Mouse (Mus musculus) heart, postnatal 0 days (tissue): Measurements from ENCODE around the gene Npepps. TPM values are rescaled to one million over a fixed set of nuclear protein-coding genes. Genes with fewer than 3 reads are reported as not detected.
A peak's percentile ranks its signal among the peaks of the same experiment; 100 is the strongest.

Experiments
- ATAC-seq: fragments of 200-750 bp; cut with Nextera tagmentation; 2 replicates; pipeline ENCODE4 v1.8.0; 2017; ENCODE audit warnings: low read depth, moderate number of reproducible peaks, moderate library complexity; ENCODE audit not compliant: insufficient read depth
- DNase-seq: peaks from one replicate; pipeline ENCODE4 v3.0.0-alpha.2; 2016; ENCODE audit warnings: low spot score
- H3K27ac ChIP-seq: fragments of 300-500 bp; sonication (generic); 2 replicates; pipeline ENCODE4 v1.5.1; 2014; ENCODE audit warnings: low read depth, mild to moderate bottlenecking
- H3K27me3 ChIP-seq: fragments of 300-500 bp; sonication (generic); 2 replicates; pipeline ENCODE4 v1.6.1; 2014; ENCODE audit warnings: low read length, mixed read lengths; ENCODE audit not compliant: control insufficient read depth, insufficient read depth
- H3K36me3 ChIP-seq: fragments of 300-500 bp; sonication (generic); replicated peaks from 2 replicates; pipeline ENCODE4 v1.6.1; 2014; ENCODE audit warnings: low read length, mixed read lengths; ENCODE audit not compliant: control insufficient read depth, insufficient read depth
- H3K4me1 ChIP-seq: fragments of 300-500 bp; sonication (generic); 2 replicates; pipeline ENCODE4 v1.6.1; 2014; ENCODE audit warnings: antibody characterized with exemption; ENCODE audit not compliant: control insufficient read depth, insufficient read depth
- H3K4me2 ChIP-seq: fragments of 300-500 bp; sonication (generic); 2 replicates; pipeline ENCODE4 v1.6.1; 2014; ENCODE audit warnings: low read depth, mild to moderate bottlenecking, low read length, moderate library complexity
- H3K4me3 ChIP-seq: fragments of 300-500 bp; sonication (generic); 2 replicates; pipeline ENCODE4 v1.5.1; 2014; ENCODE audit warnings: low read depth, low read length
- H3K9ac ChIP-seq: fragments of 300-500 bp; sonication (generic); replicated peaks from 2 replicates; pipeline ENCODE4 v1.6.1; 2014; ENCODE audit warnings: low read depth, low read length, mixed read lengths
- H3K9me3 ChIP-seq: fragments of 300-500 bp; sonication (generic); replicated peaks from 2 replicates; pipeline ENCODE4 v1.6.1; 2016; ENCODE audit warnings: low read length; ENCODE audit not compliant: control insufficient read depth
- CTCF ChIP-seq: IDR thresholded peaks from 2 replicates; pipeline ENCODE4 v1.5.1; 2016; ENCODE audit warnings: antibody characterized with exemption, control low read depth, low read depth
- EP300 ChIP-seq: IDR thresholded peaks from 2 replicates; pipeline ENCODE4 v1.6.1; 2016; ENCODE audit warnings: antibody characterized with exemption, low read depth
- WGBS: fragments of 180-500 bp; shearing (Covaris S2); extraction: QIAGEN DNeasy Blood & Tissue Kit; methylation state at CpG from one replicate; pipeline ENCODE4 v1.1.7; 2014; 5-methylcytosine and 5-hydroxymethylcytosine counted together
- polyA plus RNA-seq: library from polyadenylated mRNA; unstranded; fragments of >200 nt; fragmentation: Nextera tagmentation; extraction: Ambion mirVana; gene quantifications from 2 replicates; pipeline ENCODE4 v1.2.1, GENCODE M21; 2015
- total RNA-seq: library from RNA; depleted of rRNA; stranded (reverse); fragments of >200 nt; gene quantifications from 2 replicates; pipeline ENCODE4 v1.2.3, GENCODE M21; 2014; ENCODE audit warnings: low replicate concordance

Gene Npepps
- total and polyA plus RNA-seq, 2 experiments from 2014 or later: 45.8 to 54.8 TPM

DNA sequence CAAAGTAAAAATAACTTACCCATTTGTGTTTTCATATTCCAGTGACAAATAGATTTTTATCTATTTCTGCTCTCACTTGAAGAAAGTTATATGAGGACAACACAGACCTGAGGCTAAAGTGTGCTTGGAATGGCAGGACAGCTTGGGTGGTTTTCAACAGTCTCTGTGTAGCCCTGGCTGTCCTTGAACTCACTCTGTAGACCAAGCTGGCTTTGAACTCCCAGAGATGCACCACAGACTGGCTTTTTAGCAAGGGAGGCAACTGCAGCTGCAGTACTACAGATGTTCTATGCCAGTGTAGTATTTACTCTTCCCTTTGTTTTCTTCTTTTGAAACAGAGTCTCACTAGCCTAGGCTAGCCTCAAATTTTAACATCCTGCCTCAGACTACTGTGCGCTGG is 54.3 kb downstream of the Npepps start:
- Histone ChIP-seq H3K9me3 (no peaks in the 10 kb centered on the region), H3K27ac (no peak overlapping the region), H3K4me1 (no peaks in the 10 kb centered on the region), H3K36me3 (peaks cover 86% of the 10 kb centered on the region), H3K4me3 (no peak overlapping the region), H3K9ac (no peak overlapping the region), H3K4me2 (no peak overlapping the region), H3K27me3 (no peaks in the 10 kb centered on the region)
- no peak for TF ChIP-seq EP300
- no peak for TF ChIP-seq CTCF
- WGBS: 100% methylated on average over 1 of the region's 1 CpGs
- DNase-seq (no peak), ATAC-seq (no peak)

GRCm38 (mm10) chr11:97223485-97223884 is 57.0 kb downstream of the Npepps start:
- H3K9ac ChIP-seq: no peak overlapping the region
- DNase-seq: no peak
- no peaks in the 10 kb centered on the region; the same call in 1 of the 2 replicates for H3K4me1 ChIP-seq
- 65% methylated on average over 3 of the region's 3 CpGs for WGBS
- no peak overlapping the region for H3K4me2 ChIP-seq
- peaks cover 86% of the 10 kb centered on the region for H3K36me3 ChIP-seq
- ATAC-seq: no peak
- TF ChIP-seq CTCF (no peak), EP300 (no peak)
- H3K9me3 ChIP-seq: no peaks in the 10 kb centered on the region
- H3K27me3 ChIP-seq: no peaks in the 10 kb centered on the region
- H3K4me3 ChIP-seq: no peak overlapping the region
- no peak overlapping the region for H3K27ac ChIP-seq

DNA sequence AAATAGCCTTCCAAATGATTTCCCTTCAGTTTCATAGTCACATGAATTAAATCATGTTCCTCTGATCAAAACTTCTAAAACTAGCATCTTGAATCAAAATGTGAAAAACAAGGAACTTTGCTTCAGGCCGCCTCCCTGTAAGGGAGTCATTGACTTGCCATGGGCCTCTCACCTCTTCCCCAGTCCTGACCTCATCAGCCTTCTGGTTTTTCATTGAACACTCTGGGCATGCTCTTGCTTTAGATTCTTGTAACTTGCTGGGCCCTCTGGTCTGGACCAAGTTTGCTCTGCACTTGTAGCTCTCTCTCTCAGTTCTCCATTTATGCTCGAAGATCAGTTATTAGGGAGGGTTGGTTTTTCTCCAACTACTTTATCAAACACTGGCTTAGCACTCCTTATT is 58.8 kb downstream of the Npepps start:
- WGBS: 97% methylated on average over 2 of the region's 2 CpGs
- ATAC-seq (no peak), DNase-seq (no peak)
- Histone ChIP-seq H3K4me1 (no peaks in the 10 kb centered on the region; the same call in 1 of the 2 replicates), H3K36me3 (peaks cover 86% of the 10 kb centered on the region), H3K9me3 (no peaks in the 10 kb centered on the region), H3K4me3 (no peak overlapping the region), H3K9ac (no peak overlapping the region), H3K4me2 (no peak overlapping the region), H3K27me3 (no peaks in the 10 kb centered on the region), H3K27ac (no peak overlapping the region)
- TF ChIP-seq CTCF: no peak
- no peak for TF ChIP-seq EP300

GRCm38 (mm10) chr11:97220211-97220610 is 60.2 kb downstream of the Npepps start:
- H3K9me3 ChIP-seq: no peaks in the 10 kb centered on the region
- no peak overlapping the region for H3K4me2 ChIP-seq
- no peak overlapping the region for H3K4me3 ChIP-seq
- H3K27me3 ChIP-seq: no peaks in the 10 kb centered on the region
- TF ChIP-seq CTCF: no peak
- TF ChIP-seq EP300: no peak
- ATAC-seq (no peak), DNase-seq (no peak)
- peak overlapping the region; percentile 25; the same call in 1 of the 2 replicates for H3K27ac ChIP-seq
- 58% methylated on average over 3 of the region's 3 CpGs for WGBS
- H3K4me1 ChIP-seq: no peaks in the 10 kb centered on the region; the same call in 1 of the 2 replicates
- H3K36me3 ChIP-seq: peaks cover 88% of the 10 kb centered on the region
- H3K9ac ChIP-seq: no peak overlapping the region

GRCm38 (mm10) chr11:97214411-97214810 is 66.0 kb downstream of the Npepps start:
- no peak overlapping the region for H3K27ac ChIP-seq
- 91% methylated on average over 5 of the region's 5 CpGs for WGBS
- no peak for ATAC-seq
- TF ChIP-seq EP300 (no peak), CTCF (no peak)
- H3K36me3 ChIP-seq: peaks cover 95% of the 10 kb centered on the region
- no peaks in the 10 kb centered on the region for H3K4me1 ChIP-seq
- H3K9ac ChIP-seq: no peak overlapping the region
- no peak for DNase-seq
- H3K27me3 ChIP-seq: no peaks in the 10 kb centered on the region
- no peaks in the 10 kb centered on the region for H3K9me3 ChIP-seq
- no peak overlapping the region for H3K4me3 ChIP-seq
- no peak overlapping the region for H3K4me2 ChIP-seq

DNA sequence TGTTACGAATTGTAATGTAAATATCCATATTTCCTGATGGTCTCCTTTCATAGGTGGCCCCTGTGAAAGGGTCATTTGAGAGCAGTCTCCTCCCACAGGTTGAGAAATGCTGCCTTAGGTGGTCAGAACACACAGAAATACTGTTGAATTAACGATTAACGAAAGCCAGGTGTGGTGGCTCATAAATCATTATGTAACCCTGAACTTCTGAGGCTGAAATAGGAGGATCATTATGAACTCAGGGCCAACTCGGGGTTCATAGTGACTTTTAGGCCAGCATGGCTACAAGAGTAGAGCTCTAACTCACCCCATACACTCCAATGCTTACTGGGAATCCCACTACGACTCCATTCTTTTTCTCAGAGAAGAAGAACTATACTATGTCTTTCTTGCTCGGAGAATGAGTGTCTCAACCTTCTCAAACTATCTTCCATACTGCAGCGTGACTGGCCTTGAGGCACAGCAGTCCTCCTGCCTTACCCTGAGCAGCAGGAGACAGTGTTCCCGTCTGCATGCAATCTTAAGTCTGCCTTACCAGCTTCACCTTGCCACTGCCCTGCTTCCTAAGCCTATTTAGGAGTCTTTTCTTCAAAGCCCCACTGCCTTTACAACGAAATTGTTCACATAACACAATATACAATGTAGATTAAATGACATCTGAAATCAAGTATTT is 69.6 kb downstream of the Npepps start:
- Histone ChIP-seq H3K27ac (no peak overlapping the region), H3K4me2 (no peak overlapping the region), H3K4me3 (no peak overlapping the region), H3K36me3 (peaks cover 87% of the 10 kb centered on the region), H3K27me3 (no peaks in the 10 kb centered on the region), H3K9ac (no peak overlapping the region), H3K9me3 (no peaks in the 10 kb centered on the region), H3K4me1 (no peaks in the 10 kb centered on the region)
- 90% methylated on average over 9 of the region's 9 CpGs for WGBS
- DNase-seq: no peak
- TF ChIP-seq CTCF (no peak), EP300 (no peak)
- ATAC-seq: no peak
